Mouse (Mus musculus): ENCODE data around the gene Tnrc6c. TPM values are rescaled to one million over a fixed set of nuclear protein-coding genes. Genes with fewer than 3 reads are reported as not detected.

Gene Tnrc6c
- polyA plus RNA-seq, 1 experiment from 2014 or later: 29.7 TPM

DNA sequence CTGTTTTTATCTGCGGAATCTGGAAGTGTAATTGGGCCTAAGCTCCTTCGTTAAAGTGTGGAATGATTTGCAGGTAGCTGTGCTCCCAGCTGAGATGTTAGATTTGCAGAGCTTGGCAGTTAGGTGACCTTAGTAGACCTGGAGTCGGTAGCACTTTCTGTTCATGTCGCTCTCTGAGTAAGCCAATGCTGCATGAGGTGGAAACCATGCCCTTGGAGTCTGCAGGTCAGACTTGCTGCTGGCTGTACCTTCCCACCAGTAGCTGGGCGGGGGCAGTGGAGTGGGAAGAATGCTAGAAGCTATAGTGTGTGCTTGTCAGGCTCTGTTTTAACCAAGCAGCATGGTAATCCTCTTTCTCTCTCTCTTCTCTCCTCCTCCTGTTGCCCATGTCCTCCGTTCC lies 87.0 kb downstream of the Tnrc6c start:
- ATAC-seq: no peak

DNA sequence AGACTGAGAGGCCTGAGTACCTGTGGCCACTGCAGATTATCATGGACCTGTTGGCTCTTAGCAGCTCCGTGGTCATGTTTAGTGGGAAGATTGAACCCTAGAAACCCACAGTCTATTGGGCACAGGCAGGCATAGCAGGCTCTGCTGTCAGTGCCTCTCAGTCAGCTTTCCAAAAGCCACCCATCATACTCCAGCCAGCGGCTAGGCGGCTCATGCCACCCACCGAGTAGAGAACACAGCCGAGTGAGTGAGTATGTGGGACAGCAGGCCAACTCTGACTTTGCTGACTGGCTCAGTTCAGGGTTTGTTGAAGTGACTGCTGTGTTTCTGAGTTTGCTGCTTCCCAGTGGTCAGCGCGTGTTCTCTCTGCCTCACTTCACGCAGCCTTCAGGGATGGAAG lies 88.2 kb downstream of the Tnrc6c start:
- WGBS: 83% methylated on average over 8 of the region's 8 CpGs

More for the DNA sequence above, 87.0 kb downstream of the Tnrc6c start:
- WGBS: 90% methylated on average over 6 of the region's 6 CpGs
- no peaks in the 10 kb centered on the region for H3K27me3 ChIP-seq (replicated peaks; ENCODE audit: control insufficient read depth, insufficient read depth, low read length)
- H3K9me3 ChIP-seq (ENCODE audit: control insufficient read depth, low read length): no peaks in the 10 kb centered on the region
- H3K27ac ChIP-seq (ENCODE audit: low read length): no peak overlapping the region
- H3K9ac ChIP-seq (replicated peaks; ENCODE audit: low read depth, low read length): no peak overlapping the region
- no peak overlapping the region for H3K4me3 ChIP-seq (replicated peaks; ENCODE audit: low read length)
- no peak overlapping the region for H3K4me2 ChIP-seq (ENCODE audit: low read length)
- H3K4me1 ChIP-seq (replicated peaks; ENCODE audit: control insufficient read depth, insufficient read depth, low read length): no peaks in the 10 kb centered on the region
- peaks cover 62% of the 10 kb centered on the region for H3K36me3 ChIP-seq (ENCODE audit: control insufficient read depth, insufficient read depth)

DNA sequence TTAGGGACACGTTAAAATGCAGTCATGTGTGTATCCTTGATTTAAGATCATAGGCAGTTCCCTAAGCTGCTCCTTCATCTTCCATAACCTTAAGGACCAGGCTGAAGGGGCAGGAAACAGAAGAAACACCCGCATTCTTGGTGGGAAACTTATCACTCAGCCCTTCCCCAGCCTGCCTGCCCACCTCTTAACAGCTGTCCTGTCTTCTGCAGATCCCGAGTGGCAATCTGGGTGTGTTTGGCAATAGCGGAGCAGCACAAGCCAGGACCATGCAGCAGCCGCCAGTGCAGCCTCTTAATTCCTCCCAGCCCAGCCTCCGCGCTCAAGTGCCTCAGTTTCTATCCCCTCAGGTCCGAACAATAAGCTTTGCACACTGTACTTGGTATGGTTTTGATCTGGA lies 88.6 kb downstream of the Tnrc6c start:
- no peak overlapping the region for H3K4me3 ChIP-seq (replicated peaks; ENCODE audit: low read length)
- H3K9me3 ChIP-seq (ENCODE audit: control insufficient read depth, low read length): no peaks in the 10 kb centered on the region
- no peak overlapping the region for H3K27ac ChIP-seq (ENCODE audit: low read length)
- no peak overlapping the region for H3K9ac ChIP-seq (replicated peaks; ENCODE audit: low read depth, low read length)
- WGBS: 90% methylated on average over 8 of the region's 8 CpGs
- H3K27me3 ChIP-seq (replicated peaks; ENCODE audit: control insufficient read depth, insufficient read depth, low read length): no peaks in the 10 kb centered on the region
- no peaks in the 10 kb centered on the region for H3K4me1 ChIP-seq (replicated peaks; ENCODE audit: control insufficient read depth, insufficient read depth, low read length)
- H3K36me3 ChIP-seq (ENCODE audit: control insufficient read depth, insufficient read depth): peaks cover 54% of the 10 kb centered on the region
- ATAC-seq: no peak
- no peak overlapping the region for H3K4me2 ChIP-seq (ENCODE audit: low read length)

More for the DNA sequence above, 88.2 kb downstream of the Tnrc6c start:
- H3K27me3 ChIP-seq (replicated peaks; ENCODE audit: control insufficient read depth, insufficient read depth, low read length): no peaks in the 10 kb centered on the region
- no peak overlapping the region for H3K4me2 ChIP-seq (ENCODE audit: low read length)
- peaks cover 56% of the 10 kb centered on the region for H3K36me3 ChIP-seq (ENCODE audit: control insufficient read depth, insufficient read depth)
- H3K9me3 ChIP-seq (ENCODE audit: control insufficient read depth, low read length): no peaks in the 10 kb centered on the region
- H3K4me3 ChIP-seq (replicated peaks; ENCODE audit: low read length): no peak overlapping the region
- H3K9ac ChIP-seq (replicated peaks; ENCODE audit: low read depth, low read length): no peak overlapping the region
- ATAC-seq: no peak
- H3K27ac ChIP-seq (ENCODE audit: low read length): no peak overlapping the region
- H3K4me1 ChIP-seq (replicated peaks; ENCODE audit: control insufficient read depth, insufficient read depth, low read length): no peaks in the 10 kb centered on the region

DNA sequence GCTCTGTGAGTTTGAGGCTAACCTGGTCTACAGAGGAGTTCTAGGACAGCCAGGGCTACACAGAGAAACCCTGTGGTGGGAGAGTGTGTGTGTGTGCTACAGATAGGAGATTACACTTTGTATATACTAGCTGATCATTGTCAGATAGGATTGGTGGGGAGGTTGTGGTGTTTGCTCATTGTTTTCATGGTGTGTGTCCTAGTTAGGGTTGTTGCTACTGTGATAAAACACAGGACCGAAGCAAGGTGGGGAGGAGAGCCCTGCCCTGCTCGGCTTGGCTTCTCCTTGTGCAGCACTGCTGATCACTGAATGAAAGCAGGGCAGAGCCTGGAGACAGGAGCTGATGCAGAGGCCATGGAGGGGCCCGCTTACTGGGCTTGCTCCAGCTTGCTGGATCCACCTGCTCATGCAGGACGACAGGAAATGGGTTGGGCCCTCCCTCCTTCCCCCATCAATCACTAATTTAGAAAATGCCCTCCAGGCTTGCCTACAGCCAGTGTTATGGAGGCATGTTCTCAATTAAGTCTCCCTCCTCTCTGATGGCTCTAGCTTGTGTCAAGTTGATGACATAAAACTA lies 89.5 kb downstream of the Tnrc6c start:
- ATAC-seq: no peak
- Histone ChIP-seq H3K4me3 (replicated peaks; ENCODE audit: low read length) (no peak overlapping the region), H3K36me3 (ENCODE audit: control insufficient read depth, insufficient read depth) (peaks cover 55% of the 10 kb centered on the region), H3K9me3 (ENCODE audit: control insufficient read depth, low read length) (no peaks in the 10 kb centered on the region), H3K9ac (replicated peaks; ENCODE audit: low read depth, low read length) (no peak overlapping the region), H3K27ac (ENCODE audit: low read length) (no peak overlapping the region), H3K4me2 (ENCODE audit: low read length) (no peak overlapping the region), H3K4me1 (replicated peaks; ENCODE audit: control insufficient read depth, insufficient read depth, low read length) (no peaks in the 10 kb centered on the region), H3K27me3 (replicated peaks; ENCODE audit: control insufficient read depth, insufficient read depth, low read length) (no peaks in the 10 kb centered on the region)
- WGBS: 79% methylated on average over 4 of the region's 4 CpGs

DNA sequence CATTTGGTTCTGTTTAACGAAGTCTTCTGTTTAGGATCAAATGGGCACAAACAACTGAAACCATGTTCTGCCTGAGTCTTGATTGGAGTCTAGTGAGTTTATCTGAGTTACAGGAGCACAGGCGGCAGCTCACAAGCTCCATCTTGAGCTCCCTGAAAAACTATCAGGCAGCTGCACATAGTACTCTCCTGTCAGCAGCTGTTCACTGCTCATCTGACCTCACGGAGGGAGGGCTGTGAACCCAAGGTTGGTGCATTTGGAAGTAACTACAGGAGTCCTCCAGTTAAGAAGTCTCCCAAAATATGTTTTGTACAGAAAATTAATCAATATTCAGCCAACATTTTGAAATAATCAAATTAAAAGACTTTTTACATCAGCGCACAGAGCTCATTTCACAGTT lies 94.5 kb downstream of the Tnrc6c start:
- Histone ChIP-seq H3K9ac (replicated peaks; ENCODE audit: low read depth, low read length) (no peak overlapping the region), H3K36me3 (ENCODE audit: control insufficient read depth, insufficient read depth) (peaks cover 43% of the 10 kb centered on the region), H3K4me2 (ENCODE audit: low read length) (no peak overlapping the region), H3K4me1 (replicated peaks; ENCODE audit: control insufficient read depth, insufficient read depth, low read length) (no peaks in the 10 kb centered on the region), H3K4me3 (replicated peaks; ENCODE audit: low read length) (no peak overlapping the region), H3K27ac (ENCODE audit: low read length) (no peak overlapping the region), H3K9me3 (ENCODE audit: control insufficient read depth, low read length) (no peaks in the 10 kb centered on the region), H3K27me3 (replicated peaks; ENCODE audit: control insufficient read depth, insufficient read depth, low read length) (no peaks in the 10 kb centered on the region)
- 85% methylated on average over 4 of the region's 4 CpGs for WGBS
- no peak for ATAC-seq

DNA sequence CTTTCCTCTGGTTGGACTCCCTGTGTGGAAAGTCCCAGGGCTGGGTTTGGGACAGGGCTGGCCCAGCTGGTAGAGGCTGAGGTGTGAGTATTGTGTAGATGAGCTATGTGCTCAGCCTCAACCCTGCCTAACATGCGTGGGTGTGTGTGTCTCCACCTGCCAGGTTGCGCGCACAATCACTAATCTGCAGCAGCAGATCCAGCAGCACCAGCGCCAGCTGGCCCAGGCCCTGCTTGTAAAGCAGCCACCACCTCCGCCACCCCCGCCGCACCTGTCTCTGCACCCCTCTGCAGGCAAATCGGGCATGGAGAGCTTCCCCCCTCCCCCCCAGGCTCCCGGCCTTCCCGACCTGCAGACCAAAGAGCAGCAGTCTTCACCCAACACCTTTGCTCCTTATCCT lies 95.3 kb downstream of the Tnrc6c start:
- Histone ChIP-seq H3K27me3 (replicated peaks; ENCODE audit: control insufficient read depth, insufficient read depth, low read length) (no peaks in the 10 kb centered on the region), H3K9ac (replicated peaks; ENCODE audit: low read depth, low read length) (no peak overlapping the region), H3K4me1 (replicated peaks; ENCODE audit: control insufficient read depth, insufficient read depth, low read length) (no peaks in the 10 kb centered on the region), H3K36me3 (ENCODE audit: control insufficient read depth, insufficient read depth) (peaks cover 46% of the 10 kb centered on the region), H3K9me3 (ENCODE audit: control insufficient read depth, low read length) (no peaks in the 10 kb centered on the region), H3K4me3 (replicated peaks; ENCODE audit: low read length) (no peak overlapping the region), H3K4me2 (ENCODE audit: low read length) (no peak overlapping the region), H3K27ac (ENCODE audit: low read length) (no peak overlapping the region)
- 85% methylated on average over 10 of the region's 10 CpGs for WGBS
- no peak for ATAC-seq

DNA sequence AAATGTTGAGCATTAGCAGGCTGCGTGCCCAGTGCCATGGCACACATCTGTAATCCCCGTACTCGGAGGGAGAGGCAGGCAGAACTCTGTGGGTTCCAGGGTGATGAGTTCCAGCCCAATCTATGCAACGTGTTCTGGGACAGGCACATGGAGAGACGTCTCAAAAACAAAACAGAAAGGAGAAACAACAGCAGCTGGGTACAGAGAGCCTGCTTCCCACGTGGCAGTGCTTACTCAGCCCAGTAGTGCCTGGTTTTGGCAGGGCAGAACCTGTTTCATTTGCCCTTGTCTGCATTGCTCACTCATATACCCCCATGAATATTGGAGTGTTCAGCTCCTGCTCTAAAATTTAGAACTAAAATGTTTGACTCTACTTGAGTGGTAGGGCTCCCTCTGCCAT lies 97.5 kb downstream of the Tnrc6c start:
- 83% methylated on average over 6 of the region's 6 CpGs for WGBS
- no peak for ATAC-seq
- no peaks in the 10 kb centered on the region for H3K9me3 ChIP-seq (ENCODE audit: control insufficient read depth, low read length)

DNA sequence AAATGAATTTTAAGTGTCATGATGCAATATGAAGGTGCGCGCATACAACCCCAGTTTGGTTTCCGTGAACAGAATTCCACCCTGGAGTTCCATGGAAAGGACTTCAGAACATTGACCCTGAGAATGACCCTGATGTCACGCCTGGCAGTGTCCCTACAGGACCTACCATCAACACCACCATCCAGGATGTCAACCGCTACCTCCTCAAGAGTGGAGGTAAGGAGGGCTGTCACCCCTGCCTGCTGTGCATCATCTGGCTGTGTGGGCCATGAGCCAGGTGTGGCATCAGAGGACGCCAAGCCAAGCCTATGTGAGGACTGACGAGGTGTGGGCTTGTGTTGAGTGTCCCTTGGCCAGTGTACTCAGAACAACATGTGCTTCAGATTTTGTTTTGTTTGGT lies 101.8 kb downstream of the Tnrc6c start:
- H3K4me2 ChIP-seq (ENCODE audit: low read length): no peak overlapping the region
- H3K4me1 ChIP-seq (replicated peaks; ENCODE audit: control insufficient read depth, insufficient read depth, low read length): no peaks in the 10 kb centered on the region
- 92% methylated on average over 7 of the region's 7 CpGs for WGBS
- H3K27me3 ChIP-seq (replicated peaks; ENCODE audit: control insufficient read depth, insufficient read depth, low read length): no peaks in the 10 kb centered on the region
- no peak for ATAC-seq
- H3K9ac ChIP-seq (replicated peaks; ENCODE audit: low read depth, low read length): no peak overlapping the region
- no peak overlapping the region for H3K4me3 ChIP-seq (replicated peaks; ENCODE audit: low read length)
- H3K36me3 ChIP-seq (ENCODE audit: control insufficient read depth, insufficient read depth): peaks cover 56% of the 10 kb centered on the region
- H3K27ac ChIP-seq (ENCODE audit: low read length): no peak overlapping the region
- H3K9me3 ChIP-seq (ENCODE audit: control insufficient read depth, low read length): no peaks in the 10 kb centered on the region

More for the DNA sequence above, 97.5 kb downstream of the Tnrc6c start:
- peaks cover 61% of the 10 kb centered on the region for H3K36me3 ChIP-seq (ENCODE audit: control insufficient read depth, insufficient read depth)
- H3K9ac ChIP-seq (replicated peaks; ENCODE audit: low read depth, low read length): no peak overlapping the region
- H3K4me2 ChIP-seq (ENCODE audit: low read length): no peak overlapping the region
- no peaks in the 10 kb centered on the region for H3K4me1 ChIP-seq (replicated peaks; ENCODE audit: control insufficient read depth, insufficient read depth, low read length)
- no peaks in the 10 kb centered on the region for H3K27me3 ChIP-seq (replicated peaks; ENCODE audit: control insufficient read depth, insufficient read depth, low read length)
- H3K4me3 ChIP-seq (replicated peaks; ENCODE audit: low read length): no peak overlapping the region
- no peak overlapping the region for H3K27ac ChIP-seq (ENCODE audit: low read length)

DNA sequence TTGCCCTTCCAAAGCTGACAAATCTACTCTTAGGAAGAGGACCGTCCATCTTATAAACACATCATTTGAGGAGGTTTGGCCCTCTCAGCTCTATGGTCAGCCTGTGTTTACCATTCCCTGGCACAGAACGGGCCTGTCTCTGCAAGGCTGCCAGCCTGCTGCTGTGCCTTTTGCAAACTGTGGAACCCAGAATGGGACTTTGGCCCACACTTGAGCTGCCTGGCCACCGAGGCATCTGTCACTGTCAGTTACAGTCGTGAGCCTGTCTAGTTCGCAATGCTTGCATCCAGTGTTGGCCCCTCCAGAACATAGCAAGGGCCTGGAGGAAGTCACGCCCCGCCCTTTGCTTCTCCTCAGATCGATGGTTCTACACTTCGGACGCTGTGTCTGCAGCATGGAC lies 105.2 kb downstream of the Tnrc6c start:
- WGBS: 93% methylated on average over 10 of the region's 10 CpGs
- Histone ChIP-seq H3K27me3 (replicated peaks; ENCODE audit: control insufficient read depth, insufficient read depth, low read length) (no peaks in the 10 kb centered on the region), H3K4me2 (ENCODE audit: low read length) (no peak overlapping the region), H3K9ac (replicated peaks; ENCODE audit: low read depth, low read length) (no peak overlapping the region), H3K9me3 (ENCODE audit: control insufficient read depth, low read length) (no peaks in the 10 kb centered on the region), H3K27ac (ENCODE audit: low read length) (no peak overlapping the region), H3K4me3 (replicated peaks; ENCODE audit: low read length) (no peak overlapping the region), H3K36me3 (ENCODE audit: control insufficient read depth, insufficient read depth) (peaks cover 45% of the 10 kb centered on the region), H3K4me1 (replicated peaks; ENCODE audit: control insufficient read depth, insufficient read depth, low read length) (no peaks in the 10 kb centered on the region)
- no peak for ATAC-seq
